Mouse (Mus musculus) CD4-positive, CD25-positive, alpha-beta regulatory T cell, adult 9 weeks (primary cell): Measurements from ENCODE around the gene Jarid2. TPM values are rescaled to one million over a fixed set of nuclear protein-coding genes. Genes with fewer than 3 reads are reported as not detected.

Experiments used
- polyA plus RNA-seq: library from polyadenylated mRNA; unstranded; fragments of 100-300 nt; shearing (Covaris generic); gene quantifications from one replicate; pipeline ENCODE4 v1.2.1, GENCODE M21; 2017

Gene Jarid2
- polyA plus RNA-seq, result 87.7 TPM

DNA sequence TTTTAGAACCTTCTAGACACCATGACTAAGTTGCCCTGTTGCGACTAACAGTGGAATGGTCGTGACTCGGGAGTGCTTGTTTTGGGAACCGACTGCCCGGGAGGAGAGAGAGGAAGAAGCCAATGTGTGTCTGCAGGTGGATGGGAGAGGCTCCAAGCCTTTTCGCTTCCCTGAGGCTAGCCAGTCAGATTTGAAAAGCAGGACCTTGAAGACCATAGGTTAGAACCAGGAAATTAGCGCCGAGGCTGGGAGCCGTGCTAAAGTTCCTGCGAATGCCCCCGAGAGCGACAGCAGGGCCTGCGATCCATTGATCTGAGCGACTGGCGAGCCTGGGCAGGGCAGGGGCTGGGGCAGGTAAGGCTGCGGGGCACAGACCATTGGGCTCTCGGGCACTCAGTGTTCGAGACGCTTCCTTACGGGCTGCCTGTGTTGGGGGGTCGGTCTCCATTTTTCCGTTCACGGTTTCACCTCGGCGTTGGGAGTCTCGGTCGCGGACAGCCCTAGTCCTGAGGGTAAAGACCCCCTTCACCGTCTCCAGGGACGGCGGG, at the start of gene Jarid2:
Gene Jarid2, plus strand, starts transcription at position 51 of the 548 bp plus-strand sequence.

